Mouse (Mus musculus) C2C12 (cell line): ENCODE measurements around the gene Islr. TPM values are rescaled to one million over a fixed set of nuclear protein-coding genes. Genes with fewer than 3 reads are reported as not detected.
A peak's percentile ranks its signal among the peaks of the same experiment; 100 is the strongest.

Source experiments
- H3K27me3 ChIP-seq: one replicate; pipeline ENCODE4 v1.6.1; 2011; ENCODE audit not compliant: control insufficient read depth, insufficient read depth, insufficient read length
- H3K36me3 ChIP-seq: one replicate; pipeline ENCODE4 v1.6.1; 2011; ENCODE audit not compliant: control insufficient read depth, insufficient read depth
- H3K4me3 ChIP-seq: one replicate; pipeline ENCODE4 v1.5.1; 2011; ENCODE audit warnings: mild to moderate bottlenecking, control low read depth; ENCODE audit not compliant: poor library complexity, insufficient read depth, severe bottlenecking
- H3K79me2 ChIP-seq: one replicate; pipeline ENCODE4 v1.6.1; 2011; ENCODE audit not compliant: control insufficient read depth, insufficient read depth
- H3K79me3 ChIP-seq: one replicate; pipeline ENCODE4 v1.6.1; 2011; ENCODE audit warnings: low read depth, control low read depth
- H3ac ChIP-seq: one replicate; pipeline ENCODE3; 2011; ENCODE audit warnings: low read depth; ENCODE audit not compliant: control insufficient read depth, insufficient read length
- CEBPB ChIP-seq: IDR thresholded peaks from one replicate; pipeline ENCODE4 v1.6.1; 2011; ENCODE audit warnings: low read depth, mild to moderate bottlenecking, control low read depth, moderate library complexity
- CTCF ChIP-seq: IDR thresholded peaks from one replicate; pipeline ENCODE4 v1.5.1; 2011; ENCODE audit not compliant: control insufficient read depth, insufficient read depth, insufficient read length
- FOSL1 ChIP-seq: IDR thresholded peaks from one replicate; pipeline ENCODE4 v1.8.0; 2011; ENCODE audit warnings: mild to moderate bottlenecking, low read length; ENCODE audit not compliant: poor library complexity, insufficient read depth, severe bottlenecking
- MAX ChIP-seq: IDR thresholded peaks from one replicate; pipeline ENCODE4 v1.6.1; 2011; ENCODE audit warnings: mild to moderate bottlenecking, control low read depth
- MYOD1 ChIP-seq: IDR thresholded peaks from one replicate; pipeline ENCODE4 v1.6.1; 2011; ENCODE audit warnings: low read depth; ENCODE audit not compliant: control insufficient read depth, insufficient read length
- MYOG ChIP-seq: IDR thresholded peaks from one replicate; pipeline ENCODE4 v1.6.1; 2011; ENCODE audit not compliant: control insufficient read depth, insufficient read length; ENCODE audit errors: extremely low read depth
- USF1 ChIP-seq: IDR thresholded peaks from one replicate; pipeline ENCODE4 v1.6.1; 2011; ENCODE audit warnings: low read depth, mild to moderate bottlenecking, control low read depth, moderate library complexity
- polyA plus RNA-seq: library from polyadenylated mRNA; unstranded; fragments of >200 nt; fragmentation: generic; extraction: Trizol; gene quantifications from one replicate; pipeline ENCODE4 v1.2.1, GENCODE M21; 2012; ENCODE audit warnings: missing spikeins

The Islr gene
- polyA plus RNA-seq, 1 experiment = 10.3 TPM

DNA sequence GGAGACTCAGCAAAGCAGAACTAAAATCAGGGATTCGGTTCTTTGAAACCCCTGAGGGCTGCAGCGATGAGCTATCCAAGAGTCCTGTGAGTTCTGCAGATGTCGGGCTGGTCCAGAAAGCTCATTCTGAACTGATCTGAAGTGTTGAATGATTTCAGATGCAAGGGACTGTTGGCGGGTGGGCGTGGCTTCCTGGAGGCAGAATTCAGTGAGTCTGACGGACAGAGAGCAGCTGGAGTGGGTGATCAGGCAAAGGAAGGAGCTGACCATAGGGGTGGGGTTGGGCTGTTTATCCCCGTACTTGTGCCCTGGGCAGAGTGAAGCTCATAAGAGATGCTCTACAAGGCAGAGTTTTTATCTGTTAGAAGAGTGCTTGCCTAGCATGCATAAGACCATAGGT is 60.7 kb downstream of the Islr start:
- no peaks in the 10 kb centered on the region for H3K79me2 ChIP-seq
- no peak overlapping the region for H3ac ChIP-seq
- H3K4me3 ChIP-seq = no peak overlapping the region
- TF ChIP-seq CTCF = no peak
- TF ChIP-seq FOSL1 = no peak
- peak; percentile 83 for TF ChIP-seq MYOD1
- TF ChIP-seq CEBPB = no peak
- TF ChIP-seq MAX = no peak
- H3K79me3 ChIP-seq = no peaks in the 10 kb centered on the region
- H3K36me3 ChIP-seq = no peaks in the 10 kb centered on the region
- H3K27me3 ChIP-seq = no peaks in the 10 kb centered on the region

GRCm38 (mm10) chr9:58139947-58140346 is 64.2 kb downstream of the Islr start:
- H3ac ChIP-seq = no peak overlapping the region
- no peaks in the 10 kb centered on the region for H3K79me3 ChIP-seq
- H3K36me3 ChIP-seq = no peaks in the 10 kb centered on the region
- H3K79me2 ChIP-seq = no peaks in the 10 kb centered on the region
- TF ChIP-seq CTCF (no peak), FOSL1 (no peak), MAX (no peak), USF1 (no peak), CEBPB (no peak), MYOG (no peak), MYOD1 (no peak)
- H3K4me3 ChIP-seq = no peak overlapping the region
- H3K27me3 ChIP-seq = no peaks in the 10 kb centered on the region

DNA sequence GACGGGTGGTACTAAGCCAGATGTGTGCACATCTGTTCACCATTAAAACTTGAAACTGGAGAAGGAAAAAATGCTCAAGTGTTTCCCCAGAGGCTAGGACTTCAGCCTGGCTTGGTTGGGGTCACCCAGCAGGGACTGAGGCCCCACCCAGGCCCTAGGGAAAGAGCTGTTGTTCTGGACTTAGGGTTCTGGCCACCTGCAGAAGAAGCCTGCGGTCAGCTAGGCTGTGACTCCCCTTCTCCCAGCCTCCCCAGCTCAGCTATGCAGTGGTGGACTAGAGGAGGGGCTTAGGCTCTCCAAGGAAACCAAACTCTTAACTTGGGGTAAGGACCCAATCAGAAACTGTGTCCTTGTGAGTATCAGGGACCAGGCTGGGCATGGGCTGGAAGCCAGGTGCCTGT is 68.2 kb downstream of the Islr start:
- Histone ChIP-seq H3K36me3 (no peaks in the 10 kb centered on the region), H3K79me3 (no peaks in the 10 kb centered on the region), H3K79me2 (no peaks in the 10 kb centered on the region), H3ac (no peak overlapping the region), H3K27me3 (peaks cover 5% of the 10 kb centered on the region), H3K4me3 (no peak overlapping the region)
- TF ChIP-seq MYOG (no peak), FOSL1 (no peak), CEBPB (no peak), USF1 (no peak), MAX (no peak), CTCF (no peak), MYOD1 (no peak)

DNA sequence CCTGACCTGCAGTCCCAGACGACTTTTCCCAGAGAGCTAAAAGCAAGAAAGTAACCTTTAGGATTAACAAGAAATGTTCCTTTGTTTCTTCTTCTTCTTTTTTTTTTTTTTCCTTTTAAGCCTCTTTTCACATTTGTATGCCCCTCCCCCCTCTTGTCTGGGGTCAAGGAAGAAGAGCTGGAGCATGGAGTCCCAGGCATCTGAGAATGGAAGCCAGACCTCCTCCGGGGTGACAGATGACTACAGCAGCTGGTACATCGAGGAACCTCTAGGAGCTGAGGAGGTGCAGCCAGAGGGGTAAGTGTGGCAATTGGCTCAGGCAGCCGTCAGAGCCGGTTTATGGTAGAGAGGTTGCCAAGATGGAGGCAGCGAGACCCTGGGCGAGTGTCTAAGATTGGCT is 69.2 kb downstream of the Islr start:
- no peak overlapping the region for H3ac ChIP-seq
- H3K27me3 ChIP-seq = peaks cover 5% of the 10 kb centered on the region
- no peaks in the 10 kb centered on the region for H3K79me2 ChIP-seq
- H3K4me3 ChIP-seq = no peak overlapping the region
- no peak for TF ChIP-seq CTCF
- TF ChIP-seq MAX = no peak
- TF ChIP-seq USF1 = no peak
- no peak for TF ChIP-seq CEBPB
- TF ChIP-seq FOSL1 = no peak
- no peak for TF ChIP-seq MYOD1
- TF ChIP-seq MYOG = no peak
- no peaks in the 10 kb centered on the region for H3K36me3 ChIP-seq
- no peaks in the 10 kb centered on the region for H3K79me3 ChIP-seq

- no peak for TF ChIP-seq MAX
- no peak for TF ChIP-seq FOSL1
- no peak for TF ChIP-seq CEBPB
- no peak for TF ChIP-seq USF1
- TF ChIP-seq MYOD1 = no peak
- TF ChIP-seq MYOG = no peak
- no peak for TF ChIP-seq CTCF
- Histone ChIP-seq H3K79me3 (no peaks in the 10 kb centered on the region), H3K79me2 (no peaks in the 10 kb centered on the region), H3K36me3 (no peaks in the 10 kb centered on the region), H3K27me3 (peaks cover 5% of the 10 kb centered on the region), H3ac (no peak overlapping the region), H3K4me3 (no peak overlapping the region)
Observed at GRCm38 (mm10) chr9:58133893-58134884, 69.9 kb downstream of the Islr start.

DNA sequence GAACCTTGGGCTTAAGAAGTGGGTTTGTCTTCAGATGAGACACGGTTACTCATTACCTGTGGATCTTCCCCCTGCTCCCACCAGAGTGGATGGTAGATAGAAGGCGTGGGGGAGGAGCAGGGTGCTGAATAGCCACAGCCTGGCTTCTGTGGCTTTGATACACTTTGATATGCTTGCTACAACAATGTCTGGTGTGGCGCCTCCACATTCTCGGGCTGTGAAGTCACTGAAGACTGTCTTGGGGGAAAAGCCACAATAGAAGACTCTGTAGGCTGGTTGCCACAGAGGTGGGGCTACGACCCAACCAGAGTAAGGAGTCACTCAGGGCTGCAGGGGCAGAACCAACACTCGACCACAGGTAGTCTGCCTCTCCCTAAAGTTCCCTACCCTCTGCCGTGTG is 72.4 kb downstream of the Islr start:
- TF ChIP-seq CEBPB = no peak
- TF ChIP-seq MYOD1 = no peak
- H3K36me3 ChIP-seq = no peaks in the 10 kb centered on the region
- H3ac ChIP-seq = no peak overlapping the region
- H3K27me3 ChIP-seq = peaks cover 5% of the 10 kb centered on the region
- H3K79me2 ChIP-seq = no peaks in the 10 kb centered on the region
- no peaks in the 10 kb centered on the region for H3K79me3 ChIP-seq
- no peak overlapping the region for H3K4me3 ChIP-seq
